Mouse (Mus musculus): ENCODE measurements around the gene Hsd17b6.

GRCm38 (mm10) chr10:127984650-127985049 is 22.8 kb downstream of the Hsd17b6 start:
- TF ChIP-seq CTCF (IDR thresholded peaks at IDR 0.05; ENCODE audit: insufficient read depth, low read depth, low read length), result no peak
- TF ChIP-seq POLR2A (IDR thresholded peaks at IDR 0.05; ENCODE audit: insufficient read depth, low read depth, low read length), result no peak

Measured in olfactory bulb, adult 2 months (tissue).